Mouse (Mus musculus) G1E (cell line): ENCODE results near the gene Camta1. TPM values are rescaled to one million over a fixed set of nuclear protein-coding genes. Genes with fewer than 3 reads are reported as not detected.

Experiments used
- ATAC-seq: 2 replicates; pipeline ENCODE4 v1.8.0; 2016; ENCODE audit warnings: mild to moderate bottlenecking; ENCODE audit not compliant: insufficient number of reproducible peaks, poor library complexity, low FRiP score, severe bottlenecking; ENCODE audit errors: extremely low read depth
- DNase-seq: peaks from one replicate; pipeline ENCODE4 v3.0.0; 2012; ENCODE audit warnings: low spot score
- H3K27me3 ChIP-seq: 2 replicates; pipeline ENCODE4 v1.6.1; 2012; ENCODE audit warnings: mild to moderate bottlenecking, low read length, inconsistent platforms; ENCODE audit not compliant: insufficient read depth
- H3K36me3 ChIP-seq: replicated peaks from 2 replicates; pipeline ENCODE3; 2012; ENCODE audit warnings: mild to moderate bottlenecking, inconsistent platforms
- H3K4me1 ChIP-seq: 2 replicates; pipeline ENCODE4 v1.6.1; 2012; ENCODE audit warnings: low read depth, low read length, inconsistent platforms, mixed read lengths; ENCODE audit not compliant: insufficient read depth
- H3K4me3 ChIP-seq: 2 replicates; pipeline ENCODE4 v1.5.1; 2012; ENCODE audit warnings: low read depth, mild to moderate bottlenecking, inconsistent platforms, low read length, moderate library complexity, mixed read lengths
- H3K9me3 ChIP-seq: replicated peaks from 2 replicates; pipeline ENCODE4 v1.6.1; 2012; ENCODE audit warnings: inconsistent platforms
- CTCF ChIP-seq: IDR thresholded peaks from 2 replicates; pipeline ENCODE4 v1.5.1; 2012; ENCODE audit warnings: low read depth, low read length, inconsistent platforms, mixed read lengths
- GATA1 ChIP-seq: IDR thresholded peaks from 2 replicates; pipeline ENCODE4 v1.6.1; 2012; ENCODE audit warnings: borderline replicate concordance, low read length, inconsistent platforms, mixed read lengths
- GATA2 ChIP-seq: IDR thresholded peaks from 2 replicates; pipeline ENCODE4 v1.6.1; 2012; ENCODE audit warnings: low read depth, low read length, inconsistent platforms, borderline replicate concordance
- POLR2AphosphoS5 ChIP-seq: IDR thresholded peaks from 2 replicates; pipeline ENCODE4 v1.6.1; 2012; ENCODE audit warnings: low read depth, low read length, inconsistent platforms; ENCODE audit not compliant: insufficient replicate concordance
- TAL1 ChIP-seq: conservative IDR thresholded peaks from 2 replicates; pipeline ENCODE4 v1.6.1; 2012; ENCODE audit warnings: low read depth, low read length, inconsistent platforms, mixed read lengths
- polyA plus RNA-seq: library from polyadenylated mRNA; stranded (reverse); fragments of >175 nt; gene quantifications from 2 replicates; pipeline ENCODE4 v1.2.3, GENCODE M21; 2012
- total RNA-seq, 2 experiments: library from RNA; stranded (forward) in 1 of 2; stranded (reverse) in 1 of 2; fragments of 200-1000 nt in 1 of 2; fragments of >200 nt in 1 of 2; fragmentation: Nextera tagmentation in 1 of 2; gene quantifications; 2 replicates each; pipeline ENCODE4 v1.2.3; 2014 to 2017

Camta1 gene
- total and polyA plus RNA-seq, 3 experiments = 10.8 to 113 (median 25.7) TPM

- Histone ChIP-seq H3K4me1 (no peaks in the 10 kb centered on the region), H3K9me3 (peaks cover 84% of the 10 kb centered on the region), H3K27me3 (no peaks in the 10 kb centered on the region; the same call in 1 of the 2 replicates), H3K36me3 (no peaks in the 10 kb centered on the region), H3K4me3 (no peak overlapping the region)
- no peak for DNase-seq
- no peak for TF ChIP-seq CTCF
- TF ChIP-seq GATA2 = no peak
- TF ChIP-seq TAL1 = no peak
- no peak for TF ChIP-seq POLR2AphosphoS5
- TF ChIP-seq GATA1 = no peak
- no peak for ATAC-seq
Observed at GRCm38 (mm10) chr4:151232028-151232427, 629.6 kb downstream of the Camta1 start.

GRCm38 (mm10) chr4:151229073-151229472 lies 632.6 kb downstream of the Camta1 start:
- H3K4me3 ChIP-seq = no peak overlapping the region
- DNase-seq (no peak), ATAC-seq (no peak)
- TF ChIP-seq CTCF (no peak), TAL1 (no peak), GATA2 (no peak), GATA1 (no peak), POLR2AphosphoS5 (no peak)
- no peaks in the 10 kb centered on the region for H3K36me3 ChIP-seq
- H3K27me3 ChIP-seq = no peaks in the 10 kb centered on the region; the same call in 1 of the 2 replicates
- peaks cover 96% of the 10 kb centered on the region for H3K9me3 ChIP-seq
- H3K4me1 ChIP-seq = no peaks in the 10 kb centered on the region

- TF ChIP-seq GATA2 (no peak), TAL1 (no peak), GATA1 (no peak), POLR2AphosphoS5 (no peak), CTCF (no peak)
- no peak overlapping the region; the same call in 1 of the 2 replicates for H3K4me3 ChIP-seq
- H3K4me1 ChIP-seq = no peaks in the 10 kb centered on the region
- DNase-seq = no peak
- H3K27me3 ChIP-seq = no peaks in the 10 kb centered on the region; the same call in 1 of the 2 replicates
- no peak for ATAC-seq
- H3K9me3 ChIP-seq = peaks cover 97% of the 10 kb centered on the region
- H3K36me3 ChIP-seq = no peaks in the 10 kb centered on the region
Observed at GRCm38 (mm10) chr4:151226496-151226895, 635.2 kb downstream of the Camta1 start.

GRCm38 (mm10) chr4:151224017-151224416 lies 637.7 kb downstream of the Camta1 start:
- Histone ChIP-seq H3K4me1 (no peaks in the 10 kb centered on the region), H3K27me3 (no peaks in the 10 kb centered on the region; the same call in 1 of the 2 replicates), H3K4me3 (no peak overlapping the region), H3K36me3 (no peaks in the 10 kb centered on the region), H3K9me3 (peaks cover 97% of the 10 kb centered on the region)
- ATAC-seq = no peak
- DNase-seq = no peak
- TF ChIP-seq POLR2AphosphoS5 (no peak), TAL1 (no peak), GATA2 (no peak), CTCF (no peak), GATA1 (no peak)

GRCm38 (mm10) chr4:151223263-151223996 lies 638.2 kb downstream of the Camta1 start:
- H3K27me3 ChIP-seq = no peaks in the 10 kb centered on the region; the same call in 1 of the 2 replicates
- no peaks in the 10 kb centered on the region for H3K4me1 ChIP-seq
- peaks cover 97% of the 10 kb centered on the region for H3K9me3 ChIP-seq
- DNase-seq = no peak
- TF ChIP-seq GATA1 (no peak), GATA2 (no peak), POLR2AphosphoS5 (no peak), TAL1 (no peak), CTCF (no peak)
- no peak for ATAC-seq
- H3K4me3 ChIP-seq = no peak overlapping the region
- H3K36me3 ChIP-seq = no peaks in the 10 kb centered on the region

GRCm38 (mm10) chr4:151222635-151223034 lies 639.0 kb downstream of the Camta1 start:
- no peak for ATAC-seq
- H3K9me3 ChIP-seq = peaks cover 98% of the 10 kb centered on the region
- no peaks in the 10 kb centered on the region; the same call in 1 of the 2 replicates for H3K27me3 ChIP-seq
- no peak for TF ChIP-seq POLR2AphosphoS5
- no peak for TF ChIP-seq GATA1
- DNase-seq = no peak
- H3K36me3 ChIP-seq = no peaks in the 10 kb centered on the region
- H3K4me3 ChIP-seq = no peak overlapping the region
- no peaks in the 10 kb centered on the region for H3K4me1 ChIP-seq
